Mouse (Mus musculus): Measurements from ENCODE around the gene Wipf2. TPM values are rescaled to one million over a fixed set of nuclear protein-coding genes. Genes with fewer than 3 reads are reported as not detected.

The Wipf2 gene
- polyA plus RNA-seq, 1 experiment from 2014 or later, result 4.2 TPM

GRCm38 (mm10) chr11:98953835-98954320 is 90.4 kb downstream of the Wipf2 start:
- WGBS, result 36% methylated on average over 13 of the region's 13 CpGs
- ATAC-seq (ENCODE audit: low FRiP score, low read depth), result no peak
- peaks cover 58% of the 10 kb centered on the region for H3K4me1 ChIP-seq
- H3K9ac ChIP-seq, result no peak overlapping the region
- H3K27ac ChIP-seq, result peak overlapping the region; percentile 39; the same call in 1 of the 2 replicates
- H3K4me2 ChIP-seq (replicated peaks), result peak overlapping the region; percentile 46
- no peak overlapping the region for H3K4me3 ChIP-seq
- no peaks in the 10 kb centered on the region for H3K27me3 ChIP-seq (replicated peaks)
- H3K36me3 ChIP-seq, result peaks cover 11% of the 10 kb centered on the region
- no peaks in the 10 kb centered on the region for H3K9me3 ChIP-seq

DNA sequence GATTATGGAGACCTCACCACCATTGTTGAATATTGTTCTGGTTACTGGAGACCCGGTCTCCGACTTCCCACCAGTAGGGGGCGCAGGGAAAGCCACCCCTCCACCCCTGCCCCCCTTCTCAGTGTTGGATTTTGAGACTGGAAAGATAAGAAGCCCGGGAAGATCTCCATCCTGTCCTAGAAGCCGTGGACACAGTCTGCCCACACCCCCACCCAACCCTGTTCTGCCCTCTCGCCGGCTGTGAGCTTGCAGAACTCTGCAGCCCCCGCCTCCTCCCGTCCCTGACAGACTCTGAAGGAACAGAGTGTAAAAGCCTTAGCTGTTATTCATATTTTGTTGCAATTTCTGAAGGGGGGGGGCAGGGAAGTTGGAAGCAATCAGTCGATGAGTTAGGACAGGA is 90.9 kb downstream of the Wipf2 start:
- Histone ChIP-seq H3K36me3 (peaks cover 11% of the 10 kb centered on the region), H3K9ac (peak overlapping the region; percentile 30; the same call in 1 of the 2 replicates), H3K4me2 (replicated peaks) (peak overlapping the region; percentile 46), H3K27ac (peak overlapping the region; percentile 39), H3K9me3 (no peaks in the 10 kb centered on the region), H3K4me3 (0 out of 2 replicates have a peak overlapping the region, but pooled peaks have one; percentile 9), H3K4me1 (peaks cover 61% of the 10 kb centered on the region), H3K27me3 (replicated peaks) (no peaks in the 10 kb centered on the region)
- WGBS, result 4% methylated on average over 10 of the region's 10 CpGs
- ATAC-seq (ENCODE audit: low FRiP score, low read depth), result peak; percentile 52

Other genes with a start within 250 kb of the Wipf2 start
- gene Gm12355, start 238.0 kb upstream of the Wipf2 start, polyA plus RNA-seq (2016; fragmentation: Nextera tagmentation; extraction: Ambion mirVana), result 0.82 and 1.0 TPM in 2 replicates
- gene Gsdma3, start 237.3 kb upstream of the Wipf2 start, polyA plus RNA-seq (2016; fragmentation: Nextera tagmentation; extraction: Ambion mirVana), result not detected in 2 replicates
- not detected in 2 replicates for gene Gsdma2, start 216.9 kb upstream of the Wipf2 start, polyA plus RNA-seq (2016; fragmentation: Nextera tagmentation; extraction: Ambion mirVana)
- not detected in 2 replicates for gene Gsdma, start 199.3 kb upstream of the Wipf2 start, polyA plus RNA-seq (2016; fragmentation: Nextera tagmentation; extraction: Ambion mirVana)
- 231 and 234 TPM in 2 replicates for gene Psmd3, start 181.1 kb upstream of the Wipf2 start, polyA plus RNA-seq (2016; fragmentation: Nextera tagmentation; extraction: Ambion mirVana)
- gene Csf3, start 162.4 kb upstream of the Wipf2 start, polyA plus RNA-seq (2016; fragmentation: Nextera tagmentation; extraction: Ambion mirVana), result not detected in 2 replicates
- 78.7 and 80.0 TPM in 2 replicates for gene Med24, start 134.2 kb upstream of the Wipf2 start, polyA plus RNA-seq (2016; fragmentation: Nextera tagmentation; extraction: Ambion mirVana)
- 56.9 and 67.0 TPM in 2 replicates for gene Thra, start 123.0 kb upstream of the Wipf2 start, polyA plus RNA-seq (2016; fragmentation: Nextera tagmentation; extraction: Ambion mirVana)
- 1.5 and 2.1 TPM in 2 replicates for gene Nr1d1, start 88.3 kb upstream of the Wipf2 start, polyA plus RNA-seq (2016; fragmentation: Nextera tagmentation; extraction: Ambion mirVana)
- 37.0 and 40.8 TPM in 2 replicates for gene Msl1, start 68.1 kb upstream of the Wipf2 start, polyA plus RNA-seq (2016; fragmentation: Nextera tagmentation; extraction: Ambion mirVana)
- 65.1 and 68.5 TPM in 2 replicates for gene Casc3, start 58.7 kb upstream of the Wipf2 start, polyA plus RNA-seq (2016; fragmentation: Nextera tagmentation; extraction: Ambion mirVana)
- 4.4 and 4.7 TPM in 2 replicates for gene Rapgefl1, start 26.9 kb upstream of the Wipf2 start, polyA plus RNA-seq (2016; fragmentation: Nextera tagmentation; extraction: Ambion mirVana)
- gene Cdc6, start 44.2 kb downstream of the Wipf2 start, polyA plus RNA-seq (2016; fragmentation: Nextera tagmentation; extraction: Ambion mirVana), result 18.4 and 19.2 TPM in 2 replicates
- gene Rara, start 64.2 kb downstream of the Wipf2 start, polyA plus RNA-seq (2016; fragmentation: Nextera tagmentation; extraction: Ambion mirVana), result 51.1 and 52.5 TPM in 2 replicates
- 1.8 and 2.0 TPM in 2 replicates for gene Gjd3, start 119.4 kb downstream of the Wipf2 start, polyA plus RNA-seq (2016; fragmentation: Nextera tagmentation; extraction: Ambion mirVana)
- gene Top2a, start 160.6 kb downstream of the Wipf2 start, polyA plus RNA-seq (2016; fragmentation: Nextera tagmentation; extraction: Ambion mirVana), result 190 and 194 TPM in 2 replicates
- 327 and 330 TPM in 2 replicates for gene Igfbp4, start 177.6 kb downstream of the Wipf2 start, polyA plus RNA-seq (2016; fragmentation: Nextera tagmentation; extraction: Ambion mirVana)
- gene Tns4, start 225.7 kb downstream of the Wipf2 start, polyA plus RNA-seq (2016; fragmentation: Nextera tagmentation; extraction: Ambion mirVana), result 0.22 and 0.41 TPM in 2 replicates

Data from neural tube, embryonic 12.5 days (tissue).